Mouse (Mus musculus) heart, adult 2 months (tissue): ENCODE measurements at regions not wholly inside any gene's neighbourhood (a gene's known extent, or its start where the extent isn't known, plus 50 kb on each side); places are given as distances from the start of the nearest gene placed in this dataset.

Experiments
- CTCF ChIP-seq: fragments of 200-600 bp; IDR thresholded peaks from 2 replicates; pipeline ENCODE4 v1.8.1; 2022; ENCODE audit warnings: antibody characterized with exemption, mild to moderate bottlenecking, moderate library complexity
- POLR2A ChIP-seq: fragments of 200-500 bp; IDR thresholded peaks from 2 replicates; pipeline ENCODE4 v1.6.1; 2011; ENCODE audit warnings: mild to moderate bottlenecking, low read depth, low read length, control low read depth; ENCODE audit not compliant: insufficient read depth

- TF ChIP-seq POLR2A (no peak), CTCF (no peak)
Measured at GRCm38 (mm10) chr15:7617954-7618353, 192.7 kb upstream of the Gdnf start.
